Comparison of ENCODE assay signal across 8 mouse cellular contexts in the genomic region with DNA sequence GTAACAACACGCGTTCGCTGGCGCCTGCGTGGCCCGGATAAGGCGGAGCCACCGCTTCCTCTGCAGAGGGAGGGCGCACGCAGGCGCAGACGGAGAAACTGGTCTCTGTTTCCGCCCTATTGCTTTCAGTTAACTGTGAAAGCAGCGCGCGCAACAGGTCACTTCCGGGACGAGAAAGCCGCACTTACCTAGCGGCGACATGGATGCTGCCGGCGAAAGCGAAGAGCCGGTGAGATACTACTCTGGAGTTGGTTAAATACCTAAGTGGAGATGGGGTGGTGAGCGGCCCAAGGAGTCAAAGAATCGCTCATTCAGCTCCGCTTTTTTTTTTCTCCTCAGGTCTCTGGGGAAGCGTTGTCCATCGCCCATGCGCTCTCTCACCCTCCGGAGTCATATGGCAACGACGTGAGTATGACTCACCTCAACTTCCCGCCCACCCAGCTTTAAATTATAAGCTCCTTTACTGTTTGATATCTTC. TPM values are rescaled to one million over a fixed set of nuclear protein-coding genes. Genes with fewer than 3 reads are reported as not detected.
DNase-seq lines count a peak whose midpoint lies in the region; ATAC-seq lines count a peak whose summit lies in the region.

A gene (plus strand): TSS at position 142 of the 478 bp plus-strand sequence.

- no peaks in the 10 kb centered on the region for H3K9me3 ChIP-seq in hindbrain, embryonic 14.5 days (ENCODE audit: control insufficient read depth, low read length)

- peak; percentile 99 for ATAC-seq in hindbrain, embryonic 14.5 days (ENCODE audit: low FRiP score)

- peak within 1 kb of the TSS; percentile 64 for H3K4me2 ChIP-seq in hindbrain, embryonic 14.5 days (replicated peaks)

- peaks cover 6% of the 10 kb centered on the region; the same call in 1 of the 2 replicates for H3K4me1 ChIP-seq in hindbrain, embryonic 14.5 days (replicated peaks; ENCODE audit: control insufficient read depth, insufficient read depth, low read length)

- no peaks in the 10 kb centered on the region; the same call in none of the 2 replicates for H3K36me3 ChIP-seq in hindbrain, embryonic 14.5 days (replicated peaks; ENCODE audit: control insufficient read depth, insufficient read depth)

- H3K4me3 ChIP-seq in hindbrain, embryonic 14.5 days (replicated peaks; ENCODE audit: low read length): peak within 1 kb of the TSS; percentile 55

- H3K9ac ChIP-seq in hindbrain, embryonic 14.5 days: peak within 1 kb of the TSS; percentile 47

- 3% methylated on average over 35 of the region's 35 CpGs for WGBS in hindbrain, embryonic 14.5 days

- no peaks in the 10 kb centered on the region for H3K27me3 ChIP-seq in hindbrain, embryonic 14.5 days (ENCODE audit: control insufficient read depth, insufficient read depth, low read length)

- no peak within 1 kb of the TSS; the same call in 1 of the 2 replicates for H3K27ac ChIP-seq in hindbrain, embryonic 14.5 days

- peak; percentile 91 for DNase-seq in R1 (ENCODE audit: low read depth, low spot score)
- DNase-seq in cerebellum, postnatal 25 days: peak; percentile 92 to 93
- DNase-seq in frontal cortex, postnatal 25 days (ENCODE audit: low spot score in 2 of 2): peak; percentile 63 to 94
- peak; percentile 91 for DNase-seq in hindbrain, embryonic 14.5 days (ENCODE audit: low spot score)
- DNase-seq in layer of hippocampus, postnatal 25 days (ENCODE audit: extremely low spot score in 1 of 2, low spot score in 1 of 2): peak; percentile 88
- DNase-seq in lung, postnatal 14 days: peak; percentile 86
- DNase-seq in ovary, postnatal 36 days (ENCODE audit: low spot score): peak; percentile 94
- DNase-seq in thymus, postnatal 14 days: peak; percentile 90

RNA-seq across cellular contexts. Expression of the gene that starts here (rescaled TPM):
- polyA plus RNA-seq in hindbrain, embryonic 14.5 days (2014; fragmentation: Nextera tagmentation; extraction: Ambion mirVana): 23.8 and 30.0 TPM in 2 replicates
- 10 to 100 TPM; 17.6 to 18.2 TPM for total RNA-seq in layer of hippocampus, postnatal 25 days (2021)
